Mouse (Mus musculus): Measurements from ENCODE around the gene Abcg5. TPM values are rescaled to one million over a fixed set of nuclear protein-coding genes. Genes with fewer than 3 reads are reported as not detected.

Abcg5 gene
- polyA plus RNA-seq, 1 experiment from 2014 or later = 1.2 TPM

DNA sequence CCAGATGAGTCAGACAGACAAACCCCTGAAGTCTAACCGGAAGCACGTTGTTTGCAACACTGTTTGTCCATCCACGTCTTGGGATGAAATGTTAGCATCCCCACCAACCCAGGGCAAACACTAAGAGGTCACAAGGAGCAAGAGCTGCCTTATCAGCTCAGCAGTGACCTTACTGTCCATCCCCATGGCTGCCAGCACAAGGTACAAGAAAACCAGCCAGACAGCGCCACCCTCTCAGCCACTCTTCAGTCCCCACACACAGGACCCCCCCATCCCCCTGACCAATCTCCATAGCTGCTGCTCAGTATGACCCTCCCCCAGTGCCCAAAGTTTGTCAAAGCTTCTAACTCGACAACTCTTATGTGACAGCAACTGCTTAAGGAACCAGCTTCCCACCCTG is 34.6 kb upstream of the Abcg5 start:
- no peak overlapping the region for H3K27ac ChIP-seq (replicated peaks; ENCODE audit: low read depth, low read length)
- H3K4me1 ChIP-seq (ENCODE audit: control insufficient read depth, insufficient read depth, low read length) = peaks cover 6% of the 10 kb centered on the region
- DNase-seq = no peak
- 85% methylated on average over 5 of the region's 5 CpGs for WGBS
- no peaks in the 10 kb centered on the region for H3K27me3 ChIP-seq (ENCODE audit: control insufficient read depth, insufficient read depth, low read length)
- no peak overlapping the region for H3K9ac ChIP-seq (replicated peaks; ENCODE audit: low read length)
- H3K36me3 ChIP-seq (ENCODE audit: control insufficient read depth, insufficient read depth, low read length) = peaks cover 17% of the 10 kb centered on the region
- H3K9me3 ChIP-seq (ENCODE audit: control insufficient read depth, low read length) = no peaks in the 10 kb centered on the region
- no peak overlapping the region for H3K4me2 ChIP-seq (ENCODE audit: low read length)
- no peak for ATAC-seq (ENCODE audit: low FRiP score, low TSS enrichment)
- H3K4me3 ChIP-seq (replicated peaks; ENCODE audit: low read depth, low read length) = no peak overlapping the region

DNA sequence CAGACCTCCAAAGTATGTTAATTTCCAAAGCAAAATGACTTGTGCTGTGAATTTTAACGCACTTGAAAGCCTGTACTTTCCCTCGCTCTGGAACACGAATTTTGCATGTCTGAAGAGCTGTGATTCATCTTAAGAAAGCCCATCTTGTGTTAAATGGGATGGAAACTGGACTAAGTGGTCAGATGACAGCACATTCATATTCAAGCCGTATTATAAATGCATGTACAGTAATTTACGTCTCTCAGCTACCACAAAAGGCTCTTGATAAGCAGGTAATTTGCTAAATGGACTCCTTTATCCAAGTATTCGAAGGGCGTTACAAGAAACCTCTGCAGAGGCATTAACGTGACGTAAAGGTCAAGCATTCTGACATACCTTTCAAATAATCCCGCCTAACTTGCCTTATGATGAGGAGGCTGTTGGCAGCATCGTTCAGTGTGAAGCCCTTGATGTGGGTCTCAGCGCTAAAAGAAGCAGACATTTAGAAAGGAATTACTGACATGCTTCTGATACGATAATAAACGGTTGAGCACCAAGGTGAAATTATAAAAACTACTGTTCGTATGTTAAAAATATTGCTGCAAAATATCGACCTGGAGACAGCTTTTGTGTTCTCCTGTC is 33.6 kb upstream of the Abcg5 start:
- no peak for ATAC-seq (ENCODE audit: low FRiP score, low TSS enrichment)
- no peak overlapping the region for H3K4me2 ChIP-seq (ENCODE audit: low read length)
- WGBS = 50% methylated on average over 16 of the region's 16 CpGs
- peaks cover 13% of the 10 kb centered on the region; the same call in 1 of the 2 replicates for H3K36me3 ChIP-seq (ENCODE audit: control insufficient read depth, insufficient read depth, low read length)
- DNase-seq = peak; percentile 21
- H3K27ac ChIP-seq (replicated peaks; ENCODE audit: low read depth, low read length) = no peak overlapping the region
- peaks cover 6% of the 10 kb centered on the region for H3K4me1 ChIP-seq (ENCODE audit: control insufficient read depth, insufficient read depth, low read length)
- H3K27me3 ChIP-seq (ENCODE audit: control insufficient read depth, insufficient read depth, low read length) = no peaks in the 10 kb centered on the region
- no peak overlapping the region for H3K4me3 ChIP-seq (replicated peaks; ENCODE audit: low read depth, low read length)
- no peaks in the 10 kb centered on the region for H3K9me3 ChIP-seq (ENCODE audit: control insufficient read depth, low read length)
- H3K9ac ChIP-seq (replicated peaks; ENCODE audit: low read length) = no peak overlapping the region

DNA sequence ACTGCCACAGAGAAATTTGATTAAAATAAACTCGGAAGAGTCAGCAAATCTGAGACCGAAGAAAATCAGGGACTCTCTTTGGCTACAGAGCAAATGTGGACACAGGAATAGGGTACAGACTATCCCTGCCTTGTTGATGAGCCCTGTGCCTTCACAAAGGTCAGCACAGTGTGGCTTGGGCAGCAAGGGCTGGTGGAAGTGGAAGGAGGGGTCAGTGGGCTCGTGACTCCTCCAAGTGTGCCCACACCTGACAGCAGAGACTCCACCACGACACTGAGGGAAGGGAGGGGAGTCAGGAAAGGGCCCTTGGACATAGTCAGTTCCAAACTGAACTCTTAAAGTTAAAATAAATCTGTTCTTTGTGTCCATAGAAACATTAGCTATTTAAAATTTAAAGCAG is 32.1 kb upstream of the Abcg5 start:
- Histone ChIP-seq H3K9me3 (ENCODE audit: control insufficient read depth, low read length) (no peaks in the 10 kb centered on the region), H3K9ac (replicated peaks; ENCODE audit: low read length) (no peak overlapping the region), H3K4me2 (ENCODE audit: low read length) (no peak overlapping the region), H3K4me1 (ENCODE audit: control insufficient read depth, insufficient read depth, low read length) (peaks cover 6% of the 10 kb centered on the region), H3K36me3 (ENCODE audit: control insufficient read depth, insufficient read depth, low read length) (peaks cover 13% of the 10 kb centered on the region; the same call in 1 of the 2 replicates), H3K27ac (replicated peaks; ENCODE audit: low read depth, low read length) (no peak overlapping the region), H3K4me3 (replicated peaks; ENCODE audit: low read depth, low read length) (no peak overlapping the region), H3K27me3 (ENCODE audit: control insufficient read depth, insufficient read depth, low read length) (no peaks in the 10 kb centered on the region)
- ATAC-seq (ENCODE audit: low FRiP score, low TSS enrichment) (no peak), DNase-seq (no peak)
- 53% methylated on average over 4 of the region's 4 CpGs for WGBS

DNA sequence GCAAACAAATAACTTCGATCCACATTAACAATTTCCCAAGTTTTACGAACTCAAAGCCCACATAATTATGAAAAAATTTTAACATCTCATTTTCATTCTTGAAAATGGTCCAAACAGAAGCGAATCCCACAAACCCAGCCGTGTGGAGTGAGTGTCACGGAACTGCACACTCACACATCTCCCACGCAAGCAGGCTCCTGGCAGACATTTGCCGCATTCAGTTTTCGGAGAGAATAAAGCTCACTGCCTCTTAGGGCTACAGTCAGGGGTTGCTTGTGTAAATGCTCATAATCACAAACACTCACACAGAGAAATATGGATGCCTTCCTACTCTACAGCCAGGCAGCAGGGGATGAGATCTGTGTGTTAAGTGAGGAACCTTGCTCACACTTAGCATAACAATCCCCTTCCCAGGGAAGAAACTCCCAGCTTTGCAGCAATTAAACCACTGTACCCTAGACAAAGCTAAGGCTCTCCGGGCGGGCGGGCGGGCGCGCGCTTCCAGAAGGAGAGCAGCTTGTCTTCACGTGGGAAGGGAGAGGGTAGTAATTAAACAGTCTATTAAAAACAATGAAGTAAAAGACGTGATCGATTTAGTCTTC is 30.9 kb upstream of the Abcg5 start:
- Histone ChIP-seq H3K27ac (replicated peaks; ENCODE audit: low read depth, low read length) (no peak overlapping the region), H3K4me2 (ENCODE audit: low read length) (no peak overlapping the region), H3K36me3 (ENCODE audit: control insufficient read depth, insufficient read depth, low read length) (peaks cover 17% of the 10 kb centered on the region; the same call in 1 of the 2 replicates), H3K27me3 (ENCODE audit: control insufficient read depth, insufficient read depth, low read length) (no peaks in the 10 kb centered on the region), H3K4me3 (replicated peaks; ENCODE audit: low read depth, low read length) (no peak overlapping the region), H3K9me3 (ENCODE audit: control insufficient read depth, low read length) (no peaks in the 10 kb centered on the region), H3K4me1 (ENCODE audit: control insufficient read depth, insufficient read depth, low read length) (peaks cover 15% of the 10 kb centered on the region), H3K9ac (replicated peaks; ENCODE audit: low read length) (no peak overlapping the region)
- ATAC-seq (ENCODE audit: low FRiP score, low TSS enrichment) (no peak), DNase-seq (peak; percentile 32)
- WGBS = 55% methylated on average over 18 of the region's 18 CpGs

DNA sequence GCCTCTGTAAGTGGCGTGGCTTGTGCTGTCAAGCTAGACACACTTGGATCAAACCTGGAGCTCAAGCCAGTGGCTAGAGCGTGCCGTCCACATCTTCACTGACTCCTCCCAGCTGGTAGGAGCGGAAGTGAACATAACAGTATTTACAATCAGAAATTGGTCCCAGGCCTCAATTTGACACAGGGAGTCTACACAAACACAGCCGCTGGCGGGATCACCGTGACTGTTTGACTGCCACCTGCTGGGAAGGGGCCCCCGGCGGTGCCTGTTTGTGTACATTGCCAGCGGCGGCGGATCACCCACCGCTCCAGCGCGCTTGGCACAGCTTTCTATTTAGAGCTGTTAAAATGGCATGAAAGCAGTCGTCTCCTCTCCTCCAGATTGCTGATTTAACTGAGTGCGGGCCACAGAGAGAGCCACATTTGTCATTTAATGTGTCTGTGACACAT is 26.6 kb upstream of the Abcg5 start:
- Histone ChIP-seq H3K27me3 (ENCODE audit: control insufficient read depth, insufficient read depth, low read length) (no peaks in the 10 kb centered on the region), H3K4me2 (ENCODE audit: low read length) (no peak overlapping the region), H3K27ac (replicated peaks; ENCODE audit: low read depth, low read length) (peak overlapping the region; percentile 63), H3K9me3 (ENCODE audit: control insufficient read depth, low read length) (no peaks in the 10 kb centered on the region), H3K4me1 (ENCODE audit: control insufficient read depth, insufficient read depth, low read length) (peaks cover 9% of the 10 kb centered on the region; the same call in 1 of the 2 replicates), H3K36me3 (ENCODE audit: control insufficient read depth, insufficient read depth, low read length) (peaks cover 22% of the 10 kb centered on the region; the same call in 1 of the 2 replicates), H3K9ac (replicated peaks; ENCODE audit: low read length) (no peak overlapping the region), H3K4me3 (replicated peaks; ENCODE audit: low read depth, low read length) (no peak overlapping the region)
- 40% methylated on average over 17 of the region's 17 CpGs for WGBS
- DNase-seq (peak; percentile 81), ATAC-seq (ENCODE audit: low FRiP score, low TSS enrichment) (no peak)

GRCm38 (mm10) chr17:84708818-84709217 is 26.0 kb upstream of the Abcg5 start:
- Histone ChIP-seq H3K36me3 (ENCODE audit: control insufficient read depth, insufficient read depth, low read length) (peaks cover 24% of the 10 kb centered on the region; the same call in 1 of the 2 replicates), H3K4me2 (ENCODE audit: low read length) (no peak overlapping the region), H3K4me3 (replicated peaks; ENCODE audit: low read depth, low read length) (no peak overlapping the region), H3K27ac (replicated peaks; ENCODE audit: low read depth, low read length) (peak overlapping the region; percentile 63), H3K4me1 (ENCODE audit: control insufficient read depth, insufficient read depth, low read length) (peaks cover 9% of the 10 kb centered on the region; the same call in 1 of the 2 replicates), H3K27me3 (ENCODE audit: control insufficient read depth, insufficient read depth, low read length) (no peaks in the 10 kb centered on the region), H3K9ac (replicated peaks; ENCODE audit: low read length) (no peak overlapping the region), H3K9me3 (ENCODE audit: control insufficient read depth, low read length) (no peaks in the 10 kb centered on the region)
- 85% methylated on average over 7 of the region's 7 CpGs for WGBS
- DNase-seq = no peak
- no peak for ATAC-seq (ENCODE audit: low FRiP score, low TSS enrichment)

GRCm38 (mm10) chr17:84707407-84707806 is 24.6 kb upstream of the Abcg5 start:
- Histone ChIP-seq H3K9ac (replicated peaks; ENCODE audit: low read length) (no peak overlapping the region), H3K27me3 (ENCODE audit: control insufficient read depth, insufficient read depth, low read length) (no peaks in the 10 kb centered on the region), H3K27ac (replicated peaks; ENCODE audit: low read depth, low read length) (no peak overlapping the region), H3K9me3 (ENCODE audit: control insufficient read depth, low read length) (no peaks in the 10 kb centered on the region), H3K4me2 (ENCODE audit: low read length) (no peak overlapping the region), H3K4me3 (replicated peaks; ENCODE audit: low read depth, low read length) (no peak overlapping the region), H3K4me1 (ENCODE audit: control insufficient read depth, insufficient read depth, low read length) (peaks cover 16% of the 10 kb centered on the region; the same call in 1 of the 2 replicates), H3K36me3 (ENCODE audit: control insufficient read depth, insufficient read depth, low read length) (peaks cover 22% of the 10 kb centered on the region; the same call in 1 of the 2 replicates)
- ATAC-seq (ENCODE audit: low FRiP score, low TSS enrichment) (no peak), DNase-seq (no peak)
- 66% methylated on average over 4 of the region's 4 CpGs for WGBS

GRCm38 (mm10) chr17:84698727-84699126 is 15.9 kb upstream of the Abcg5 start:
- H3K27me3 ChIP-seq (ENCODE audit: control insufficient read depth, insufficient read depth, low read length) = no peaks in the 10 kb centered on the region
- 26% methylated on average over 5 of the region's 5 CpGs for WGBS
- no peak overlapping the region for H3K9ac ChIP-seq (replicated peaks; ENCODE audit: low read length)
- no peak overlapping the region for H3K4me2 ChIP-seq (ENCODE audit: low read length)
- H3K27ac ChIP-seq (replicated peaks; ENCODE audit: low read depth, low read length) = no peak overlapping the region
- no peaks in the 10 kb centered on the region for H3K36me3 ChIP-seq (ENCODE audit: control insufficient read depth, insufficient read depth, low read length)
- peak; percentile 64; the same call in 1 of the 2 replicates for ATAC-seq (ENCODE audit: low FRiP score, low TSS enrichment)
- no peak overlapping the region for H3K4me3 ChIP-seq (replicated peaks; ENCODE audit: low read depth, low read length)
- peaks cover 7% of the 10 kb centered on the region; the same call in 1 of the 2 replicates for H3K4me1 ChIP-seq (ENCODE audit: control insufficient read depth, insufficient read depth, low read length)
- H3K9me3 ChIP-seq (ENCODE audit: control insufficient read depth, low read length) = no peaks in the 10 kb centered on the region
- DNase-seq = peak; percentile 85

DNA sequence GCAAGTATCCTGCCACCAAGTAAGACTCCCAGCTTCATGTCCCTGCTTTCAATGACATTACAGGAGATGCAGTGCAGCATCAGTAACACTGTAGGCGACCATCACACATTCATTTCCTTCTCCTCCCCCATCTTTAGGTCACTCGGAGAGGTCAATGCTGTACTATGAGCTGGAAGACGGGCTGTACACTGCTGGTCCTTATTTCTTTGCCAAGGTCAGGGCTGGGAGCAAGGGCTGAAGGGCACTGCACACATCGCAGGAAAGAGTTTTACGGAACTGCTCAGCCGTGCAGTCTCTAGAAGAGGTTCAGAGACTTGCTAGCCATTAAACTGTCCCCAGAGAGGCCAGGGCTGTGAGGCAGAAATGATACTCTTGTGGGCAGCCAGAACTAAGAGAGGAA is 13.7 kb upstream of the Abcg5 start:
- Histone ChIP-seq H3K4me2 (ENCODE audit: low read length) (no peak overlapping the region), H3K4me3 (replicated peaks; ENCODE audit: low read depth, low read length) (no peak overlapping the region), H3K4me1 (ENCODE audit: control insufficient read depth, insufficient read depth, low read length) (no peaks in the 10 kb centered on the region), H3K27ac (replicated peaks; ENCODE audit: low read depth, low read length) (no peak overlapping the region), H3K9me3 (ENCODE audit: control insufficient read depth, low read length) (no peaks in the 10 kb centered on the region), H3K9ac (replicated peaks; ENCODE audit: low read length) (no peak overlapping the region), H3K36me3 (ENCODE audit: control insufficient read depth, insufficient read depth, low read length) (no peaks in the 10 kb centered on the region), H3K27me3 (ENCODE audit: control insufficient read depth, insufficient read depth, low read length) (no peaks in the 10 kb centered on the region)
- ATAC-seq (ENCODE audit: low FRiP score, low TSS enrichment) (no peak), DNase-seq (no peak)
- WGBS = 70% methylated on average over 6 of the region's 6 CpGs

All from midbrain, embryonic 14.5 days (tissue).